Mouse (Mus musculus): ENCODE results near the gene C1galt1c1. TPM values are rescaled to one million over a fixed set of nuclear protein-coding genes. Genes with fewer than 3 reads are reported as not detected.

The C1galt1c1 gene
- 45.2 TPM for polyA plus RNA-seq (2014; fragmentation: Illumina TruSeq; extraction: RNeasy Lipid Tissue Mini Kit (QIAGEN cat#74804); ENCODE audit: insufficient read depth, low read depth, low replicate concordance)

DNA sequence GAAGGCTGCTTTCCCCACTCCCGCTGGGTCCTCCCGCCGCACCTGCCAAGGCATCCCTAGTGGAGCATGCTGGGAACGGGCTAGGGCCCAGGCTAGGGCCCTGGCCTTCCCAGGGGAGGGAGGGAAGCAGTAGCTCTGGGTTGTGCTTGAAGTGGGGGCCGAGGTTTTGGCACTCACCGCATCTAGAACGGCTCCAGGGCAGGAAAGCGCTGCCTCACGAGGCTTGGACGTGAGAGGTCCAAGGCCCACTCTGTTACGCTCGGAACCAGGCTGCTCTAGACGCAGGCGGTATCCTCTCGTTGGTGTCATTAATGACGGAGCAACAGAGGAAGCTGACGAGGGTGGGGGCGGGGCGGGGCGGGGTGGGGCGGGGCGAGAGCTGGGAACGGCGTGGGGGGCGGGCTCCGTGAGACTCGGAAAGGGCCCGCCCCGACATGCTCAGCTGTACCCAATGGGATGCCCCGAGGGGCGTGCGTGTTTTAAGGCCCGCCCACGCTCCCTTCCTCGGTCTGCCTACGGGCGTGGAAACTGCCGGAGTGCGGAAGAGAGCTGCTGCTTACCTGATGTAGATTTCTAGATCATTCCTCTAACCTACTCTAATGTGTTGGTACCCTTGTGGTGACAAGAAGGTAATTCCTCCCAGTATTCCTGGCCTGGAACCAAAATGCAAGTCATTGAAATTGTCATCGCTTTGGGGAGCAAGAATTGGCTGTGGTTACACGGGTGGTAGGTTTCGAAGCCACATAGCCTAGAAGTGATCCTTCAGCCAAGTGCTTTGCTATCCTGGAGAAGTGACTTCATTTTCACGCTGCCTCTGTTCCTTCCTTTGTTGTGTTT, at the start of gene C1galt1c1:
TSS of gene C1galt1c1 (minus strand) at position 287 of the 837 bp plus-strand sequence.

DNA sequence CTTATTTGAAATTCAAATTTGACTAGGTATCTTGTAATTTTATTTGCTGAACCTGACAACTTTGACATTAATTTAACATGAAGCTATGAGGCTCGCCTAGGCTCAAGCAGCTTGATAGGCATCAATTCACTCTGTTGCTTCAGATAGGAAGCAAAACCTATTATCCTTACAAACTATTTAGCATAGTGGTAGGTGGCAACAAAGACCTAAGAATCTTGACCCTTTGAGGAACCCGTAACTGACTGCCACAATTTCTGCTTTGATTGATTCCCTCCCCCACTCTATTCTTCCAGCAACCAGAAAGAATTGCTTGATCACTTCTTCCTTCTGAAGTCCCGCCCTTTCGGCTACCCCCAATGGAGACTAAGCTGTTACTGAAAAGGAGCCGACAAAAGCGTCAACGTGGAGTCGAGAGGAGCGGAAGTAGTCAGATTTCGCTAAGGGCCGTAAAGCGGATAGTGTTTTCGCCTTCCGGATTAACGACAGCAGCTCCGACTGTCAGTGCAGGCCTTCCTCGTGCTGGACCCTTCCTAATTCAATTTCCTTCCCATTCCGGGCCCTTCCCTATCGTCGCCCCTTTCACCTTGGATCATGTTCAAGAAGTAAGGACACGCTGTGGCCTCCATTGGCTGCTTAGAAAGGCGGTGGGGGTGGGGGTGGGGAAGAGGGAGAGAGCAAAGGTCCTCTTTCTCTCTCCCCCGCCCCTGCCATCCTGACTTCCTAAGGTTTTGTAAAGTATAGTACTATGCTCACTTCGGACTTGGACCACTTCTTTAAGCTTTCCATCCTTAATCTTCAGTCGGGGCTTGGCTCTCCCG, 34.5 kb downstream of the C1galt1c1 start, which contains the start of gene Mcts1:
TSS of gene Mcts1 (plus strand) at position 402 of the 818 bp plus-strand sequence.

Other genes with a start within 250 kb of the C1galt1c1 start
- 170 TPM for gene Lamp2, start 178.6 kb downstream of the C1galt1c1 start, polyA plus RNA-seq (2014; fragmentation: Illumina TruSeq; extraction: RNeasy Lipid Tissue Mini Kit (QIAGEN cat#74804); ENCODE audit: insufficient read depth, low read depth, low replicate concordance)
- 8.5 TPM for gene Cul4b, start 58.9 kb downstream of the C1galt1c1 start, polyA plus RNA-seq (2014; fragmentation: Illumina TruSeq; extraction: RNeasy Lipid Tissue Mini Kit (QIAGEN cat#74804); ENCODE audit: insufficient read depth, low read depth, low replicate concordance)
- gene Mcts1, start 34.5 kb downstream of the C1galt1c1 start, polyA plus RNA-seq (2014; fragmentation: Illumina TruSeq; extraction: RNeasy Lipid Tissue Mini Kit (QIAGEN cat#74804); ENCODE audit: insufficient read depth, low read depth, low replicate concordance), result 50.3 TPM
- gene 6030498E09Rik, start 137.6 kb upstream of the C1galt1c1 start, polyA plus RNA-seq (2014; fragmentation: Illumina TruSeq; extraction: RNeasy Lipid Tissue Mini Kit (QIAGEN cat#74804); ENCODE audit: insufficient read depth, low read depth, low replicate concordance), result not detected